Mouse (Mus musculus) embryonic stem cell, embryonic (primary cell): ENCODE measurements around the gene Sval2.

Experiments used
- CTCF ChIA-PET, 4 experiments: fragments of 300-600 bp in 2 of 4; fragments of 350-600 bp in 2 of 4; sonication (Branson Sonifier 250); formaldehyde crosslinking; loops; one replicate each; lab custom pipeline; 2022; ENCODE audit warnings: inconsistent platforms in 2 of 4; lab: Charles Lee
- POLR2A ChIA-PET, 4 experiments: fragments of 300-600 bp in 2 of 4; fragments of 350-600 bp in 2 of 4; sonication (Branson Sonifier 250); formaldehyde crosslinking; loops; one replicate each; lab custom pipeline; 2022; ENCODE audit warnings: antibody characterized with exemption in 4 of 4, inconsistent platforms in 1 of 4; lab: Charles Lee

The Sval2 gene

DNA sequence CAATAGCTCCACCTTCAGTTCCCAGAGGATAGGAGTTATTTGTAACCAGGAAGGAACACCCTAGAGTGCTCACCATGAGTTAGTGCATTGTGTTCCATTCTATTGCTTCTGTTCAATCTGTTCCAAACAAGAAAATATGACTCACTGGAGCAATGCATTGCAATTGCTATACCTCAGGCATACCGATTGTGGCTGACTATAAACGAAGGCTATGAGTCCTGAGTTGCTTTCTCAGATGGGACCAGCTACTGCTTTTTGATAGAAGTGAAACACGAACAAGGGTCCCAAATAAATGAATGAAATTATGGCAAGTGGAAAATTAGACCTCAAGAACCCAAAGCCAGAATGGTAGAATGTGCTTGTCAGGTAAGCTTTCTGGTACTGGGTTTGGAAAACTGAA, at the start of gene Sval2:
Gene Sval2, plus strand, starts transcription at position 301 of the 400 bp plus-strand sequence.
- CTCF ChIA-PET: no interaction called here
- POLR2A ChIA-PET: no interaction called here

DNA sequence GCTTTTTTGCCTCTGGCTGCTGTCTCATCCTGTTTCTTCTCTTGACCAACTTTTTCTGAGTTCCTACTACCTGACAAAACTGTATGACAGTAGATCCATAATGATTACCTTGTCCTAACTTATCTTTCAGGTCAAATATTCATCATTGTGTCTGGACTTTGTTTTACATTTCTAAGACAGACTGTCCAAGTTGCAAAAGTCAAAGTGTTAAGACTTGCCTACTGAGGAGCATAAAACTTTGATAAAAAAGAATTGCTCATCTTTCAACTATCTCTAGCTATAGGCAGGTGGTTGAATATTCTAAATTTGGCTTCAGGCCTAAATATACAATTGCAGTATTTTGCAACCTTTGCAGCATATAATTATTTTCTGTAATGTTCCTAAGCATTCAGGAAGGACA, 28.7 kb upstream of the Sval2 start:
- POLR2A ChIA-PET: no interaction called here
- CTCF ChIA-PET: no interaction called here

DNA sequence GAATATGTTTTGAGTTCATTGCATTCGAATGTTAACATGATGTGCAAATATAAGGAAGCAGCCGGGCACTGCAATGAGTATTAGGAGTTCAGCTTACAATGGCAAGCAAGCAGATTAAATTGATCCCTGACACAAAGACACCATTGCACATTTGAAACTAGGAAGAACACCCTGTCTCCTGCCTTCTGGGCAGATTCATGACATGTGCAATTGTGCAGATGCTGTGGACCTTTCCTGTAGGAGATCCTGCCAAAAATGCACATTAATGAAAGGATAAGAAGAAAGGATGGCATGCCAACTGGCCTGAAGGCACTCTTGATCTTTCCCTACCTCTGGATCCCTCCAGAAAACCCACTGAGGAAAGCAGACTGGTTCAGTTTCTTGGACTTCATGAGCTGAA, 23.3 kb upstream of the Sval2 start:
- ChIA-PET CTCF (no interaction called here), POLR2A (no interaction called here)

DNA sequence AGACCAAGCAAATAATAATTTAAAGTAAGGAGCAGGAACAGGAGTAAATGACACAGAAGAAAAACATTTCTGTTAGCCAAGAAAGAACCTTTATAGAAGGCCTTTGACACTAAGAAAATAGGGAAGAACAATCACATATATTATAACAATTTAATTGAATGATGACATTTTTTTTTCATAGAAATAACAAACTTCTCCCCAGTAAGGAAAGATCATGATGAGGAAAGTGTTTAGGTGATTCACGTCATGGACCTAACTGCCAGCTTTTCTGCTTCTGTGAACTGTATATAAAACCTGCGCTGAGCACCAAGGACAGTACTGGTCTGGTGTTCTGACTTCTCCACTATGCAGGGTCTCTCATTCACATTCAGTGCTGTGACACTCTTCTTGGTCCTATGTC, 5.6 kb upstream of the Sval2 start, which contains the start of gene Pip:
Gene Pip, plus strand, starts transcription at position 301 of the 400 bp plus-strand sequence.
- POLR2A ChIA-PET: no interaction called here
- CTCF ChIA-PET: no interaction called here

DNA sequence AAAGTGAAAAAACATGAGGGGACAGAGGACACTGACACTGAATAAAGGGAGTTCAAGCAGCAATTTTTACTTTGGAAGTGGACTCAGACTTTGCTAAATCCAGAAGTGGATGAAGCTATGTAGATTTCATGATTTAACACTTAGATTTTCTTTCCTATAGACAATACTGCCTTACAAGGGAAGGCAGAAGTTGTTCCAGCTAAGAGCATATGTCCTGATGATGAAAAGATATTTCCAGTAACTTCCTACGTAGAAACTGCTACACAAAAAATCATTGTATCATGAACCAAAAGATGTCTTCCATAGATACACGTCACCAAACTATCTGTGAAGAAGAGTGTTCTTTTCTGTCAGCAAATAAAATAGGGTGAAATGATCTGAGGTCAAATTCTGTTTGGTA, 11.2 kb downstream of the Sval2 start:
- POLR2A ChIA-PET: no interaction called here
- CTCF ChIA-PET: interaction anchor here in 1 of 4 experiments (1.0 kb wide), 1 partner anchor 9 kb away, joined by 3 read pairs; no protein-coding TSS in a partner anchor

DNA sequence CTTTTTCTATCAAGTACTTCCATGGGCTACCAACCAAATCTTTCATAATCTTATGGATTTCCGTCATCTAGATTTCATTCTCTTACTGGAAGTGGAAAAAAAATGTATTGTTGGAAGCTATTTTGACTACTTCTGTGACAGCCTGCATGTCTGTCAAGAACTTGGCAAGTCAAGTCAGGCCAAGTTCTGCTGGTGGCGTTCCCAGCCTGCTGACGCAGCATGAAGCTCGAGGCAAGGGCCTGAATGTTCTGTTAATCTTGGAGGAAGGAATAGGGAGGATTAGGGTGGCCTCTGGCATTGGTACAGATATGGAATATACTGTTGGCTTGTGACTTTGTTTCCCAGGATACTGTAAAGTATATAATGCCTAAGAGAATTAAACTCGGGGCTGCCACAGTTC, 58.8 kb downstream of the Sval2 start:
- POLR2A ChIA-PET: no interaction called here
- CTCF ChIA-PET: no interaction called here
